Mouse (Mus musculus): ENCODE results near the gene C87977. TPM values are rescaled to one million over a fixed set of nuclear protein-coding genes. Genes with fewer than 3 reads are reported as not detected.
"Not testable (repeated sequence)": the region's sequence is repeated elsewhere in the genome, so short reads cannot be mapped to it uniquely, and the experiment has no call there.

C87977 gene
- not detected in 2 replicates for polyA plus RNA-seq (2014; fragmentation: Nextera tagmentation; extraction: Ambion mirVana)

DNA sequence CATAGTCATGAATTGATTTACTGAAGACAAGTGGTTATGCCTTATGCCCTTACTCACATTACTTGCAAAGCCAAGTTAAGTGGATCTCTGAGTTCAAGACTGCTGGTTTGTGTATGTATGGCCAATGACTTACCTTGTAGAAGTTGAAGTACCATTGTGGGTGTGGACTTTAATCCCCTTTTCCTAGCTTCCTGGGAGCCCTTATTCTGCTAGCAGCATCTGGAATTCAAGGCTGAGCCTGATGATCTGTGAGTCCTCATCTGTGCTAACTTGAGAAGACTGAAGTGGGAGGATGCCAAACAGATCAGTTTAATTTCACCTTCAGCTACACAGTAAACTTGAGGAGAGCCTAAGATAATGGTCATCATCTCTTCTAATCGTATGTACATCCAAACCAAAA is at the start of gene C87977:
Gene C87977 (minus strand): TSS at position 101 of the 400 bp plus-strand sequence.
- DNase-seq (ENCODE audit: low spot score); H3K4me1 ChIP-seq (ENCODE audit: control insufficient read depth, insufficient read depth, low read length); H3K36me3 ChIP-seq (ENCODE audit: control insufficient read depth, insufficient read depth, low read length); H3K9ac ChIP-seq (ENCODE audit: low read length); H3K9me3 ChIP-seq (replicated peaks; ENCODE audit: control insufficient read depth, low read length); H3K4me3 ChIP-seq (ENCODE audit: low read depth, low read length); H3K27ac ChIP-seq (ENCODE audit: low read depth, low read length); H3K4me2 ChIP-seq (ENCODE audit: low read length); ATAC-seq; H3K27me3 ChIP-seq (replicated peaks; ENCODE audit: control insufficient read depth, insufficient read depth, low read length): not testable (repeated sequence)
- WGBS, result 81% methylated on average over 1 of the region's 1 CpGs

- not testable (repeated sequence) for H3K4me2 ChIP-seq (ENCODE audit: low read length); H3K36me3 ChIP-seq (ENCODE audit: control insufficient read depth, insufficient read depth, low read length); H3K4me3 ChIP-seq (ENCODE audit: low read depth, low read length); H3K27ac ChIP-seq (ENCODE audit: low read depth, low read length); H3K4me1 ChIP-seq (ENCODE audit: control insufficient read depth, insufficient read depth, low read length); ATAC-seq; DNase-seq (ENCODE audit: low spot score); H3K9me3 ChIP-seq (replicated peaks; ENCODE audit: control insufficient read depth, low read length); H3K27me3 ChIP-seq (replicated peaks; ENCODE audit: control insufficient read depth, insufficient read depth, low read length); H3K9ac ChIP-seq (ENCODE audit: low read length)
Observed at GRCm38 (mm10) chr4:144254768-144255167, 41.6 kb upstream of the C87977 start.

GRCm38 (mm10) chr4:144190419-144190818 is 22.7 kb downstream of the C87977 start, which contains the start of gene Oog2:
Gene Oog2, plus strand, starts transcription at chr4:144190719.
- Histone ChIP-seq H3K27ac (ENCODE audit: low read depth, low read length) (no peak within 1 kb of the TSS), H3K27me3 (replicated peaks; ENCODE audit: control insufficient read depth, insufficient read depth, low read length) (no peaks in the 10 kb centered on the region), H3K9ac (ENCODE audit: low read length) (no peak within 1 kb of the TSS), H3K4me2 (ENCODE audit: low read length) (no peak within 1 kb of the TSS), H3K4me1 (ENCODE audit: control insufficient read depth, insufficient read depth, low read length) (no peaks in the 10 kb centered on the region), H3K4me3 (ENCODE audit: low read depth, low read length) (no peak within 1 kb of the TSS), H3K36me3 (ENCODE audit: control insufficient read depth, insufficient read depth, low read length) (no peaks in the 10 kb centered on the region), H3K9me3 (replicated peaks; ENCODE audit: control insufficient read depth, low read length) (0 out of 2 replicates have a peak, but pooled peaks cover 15% of the 10 kb centered on the region)
- 30% methylated on average over 1 of the region's 1 CpGs for WGBS
- DNase-seq (ENCODE audit: low spot score) (no peak), ATAC-seq (no peak)

GRCm38 (mm10) chr4:144162563-144162962 is 50.6 kb downstream of the C87977 start, which contains the start of gene Oog3:
Gene Oog3, minus strand, starts transcription at chr4:144162663.
- Histone ChIP-seq H3K4me3 (ENCODE audit: low read depth, low read length) (no peak within 1 kb of the TSS), H3K4me1 (ENCODE audit: control insufficient read depth, insufficient read depth, low read length) (no peaks in the 10 kb centered on the region), H3K4me2 (ENCODE audit: low read length) (no peak within 1 kb of the TSS), H3K27me3 (replicated peaks; ENCODE audit: control insufficient read depth, insufficient read depth, low read length) (no peaks in the 10 kb centered on the region), H3K9ac (ENCODE audit: low read length) (no peak within 1 kb of the TSS), H3K9me3 (replicated peaks; ENCODE audit: control insufficient read depth, low read length) (peaks cover 29% of the 10 kb centered on the region), H3K36me3 (ENCODE audit: control insufficient read depth, insufficient read depth, low read length) (no peaks in the 10 kb centered on the region), H3K27ac (ENCODE audit: low read depth, low read length) (no peak within 1 kb of the TSS)
- 87% methylated on average over 1 of the region's 1 CpGs for WGBS
- DNase-seq (ENCODE audit: low spot score) (no peak), ATAC-seq (no peak)

Other genes with a start within 250 kb of the C87977 start
- gene Gm13101, start 246.4 kb downstream of the C87977 start, polyA plus RNA-seq (2014; fragmentation: Nextera tagmentation; extraction: Ambion mirVana), result not detected in 2 replicates
- not detected in 2 replicates for gene Pramef17, start 218.9 kb downstream of the C87977 start, polyA plus RNA-seq (2014; fragmentation: Nextera tagmentation; extraction: Ambion mirVana)
- gene Pramel4, start 154.2 kb downstream of the C87977 start, polyA plus RNA-seq (2014; fragmentation: Nextera tagmentation; extraction: Ambion mirVana), result not detected in 2 replicates
- gene Gm13102, start 106.8 kb downstream of the C87977 start, polyA plus RNA-seq (2014; fragmentation: Nextera tagmentation; extraction: Ambion mirVana), result not detected in 2 replicates
- not detected in 2 replicates for gene Oog3, start 50.7 kb downstream of the C87977 start, polyA plus RNA-seq (2014; fragmentation: Nextera tagmentation; extraction: Ambion mirVana)
- not detected in 2 replicates for gene Oog2, start 22.6 kb downstream of the C87977 start, polyA plus RNA-seq (2014; fragmentation: Nextera tagmentation; extraction: Ambion mirVana)
- gene Pramel5, start 67.2 kb upstream of the C87977 start, polyA plus RNA-seq (2014; fragmentation: Nextera tagmentation; extraction: Ambion mirVana), result not detected in 2 replicates
- not detected in 2 replicates for gene Gm13128, start 116.9 kb upstream of the C87977 start, polyA plus RNA-seq (2014; fragmentation: Nextera tagmentation; extraction: Ambion mirVana)
- not detected in 2 replicates for gene Gm13119, start 144.6 kb upstream of the C87977 start, polyA plus RNA-seq (2014; fragmentation: Nextera tagmentation; extraction: Ambion mirVana)
- not detected in 2 replicates for gene Pramef20, start 164.6 kb upstream of the C87977 start, polyA plus RNA-seq (2014; fragmentation: Nextera tagmentation; extraction: Ambion mirVana)
- not detected in 2 replicates for gene Pramef12, start 195.1 kb upstream of the C87977 start, polyA plus RNA-seq (2014; fragmentation: Nextera tagmentation; extraction: Ambion mirVana)
- not detected in 2 replicates for gene 1700012P22Rik, start 225.5 kb upstream of the C87977 start, polyA plus RNA-seq (2014; fragmentation: Nextera tagmentation; extraction: Ambion mirVana)
- gene Gm9944, start 240.0 kb upstream of the C87977 start, polyA plus RNA-seq (2014; fragmentation: Nextera tagmentation; extraction: Ambion mirVana), result not detected in 2 replicates